Mouse (Mus musculus) embryonic fibroblast, embryonic 13.5 days (primary cell): ENCODE measurements at regions not wholly inside any gene's neighbourhood (a gene's known extent, or its start where the extent isn't known, plus 50 kb on each side); places are given as distances from the start of the nearest gene placed in this dataset.

Experiments used
- H3K27ac ChIP-seq: 2 replicates; pipeline ENCODE4 v1.5.1; 2012; ENCODE audit warnings: low read length, control low read depth, inconsistent platforms; ENCODE audit not compliant: insufficient read depth
- H3K4me1 ChIP-seq: 2 replicates; pipeline ENCODE4 v1.6.1; 2011; ENCODE audit warnings: low read length; ENCODE audit not compliant: control insufficient read depth, insufficient read depth
- H3K4me3 ChIP-seq: 2 replicates; pipeline ENCODE4 v1.5.1; 2011; ENCODE audit warnings: mild to moderate bottlenecking, control low read depth, low read length; ENCODE audit not compliant: insufficient read depth
- CTCF ChIP-seq: IDR thresholded peaks from 2 replicates; pipeline ENCODE4 v1.5.1; 2011; ENCODE audit warnings: mild to moderate bottlenecking, control low read depth, low read length, moderate library complexity, borderline replicate concordance; ENCODE audit not compliant: insufficient read depth
- POLR2A ChIP-seq: IDR thresholded peaks from 2 replicates; pipeline ENCODE4 v1.6.1; 2011; ENCODE audit warnings: low read depth, mild to moderate bottlenecking, control low read depth, low read length, moderate library complexity

DNA sequence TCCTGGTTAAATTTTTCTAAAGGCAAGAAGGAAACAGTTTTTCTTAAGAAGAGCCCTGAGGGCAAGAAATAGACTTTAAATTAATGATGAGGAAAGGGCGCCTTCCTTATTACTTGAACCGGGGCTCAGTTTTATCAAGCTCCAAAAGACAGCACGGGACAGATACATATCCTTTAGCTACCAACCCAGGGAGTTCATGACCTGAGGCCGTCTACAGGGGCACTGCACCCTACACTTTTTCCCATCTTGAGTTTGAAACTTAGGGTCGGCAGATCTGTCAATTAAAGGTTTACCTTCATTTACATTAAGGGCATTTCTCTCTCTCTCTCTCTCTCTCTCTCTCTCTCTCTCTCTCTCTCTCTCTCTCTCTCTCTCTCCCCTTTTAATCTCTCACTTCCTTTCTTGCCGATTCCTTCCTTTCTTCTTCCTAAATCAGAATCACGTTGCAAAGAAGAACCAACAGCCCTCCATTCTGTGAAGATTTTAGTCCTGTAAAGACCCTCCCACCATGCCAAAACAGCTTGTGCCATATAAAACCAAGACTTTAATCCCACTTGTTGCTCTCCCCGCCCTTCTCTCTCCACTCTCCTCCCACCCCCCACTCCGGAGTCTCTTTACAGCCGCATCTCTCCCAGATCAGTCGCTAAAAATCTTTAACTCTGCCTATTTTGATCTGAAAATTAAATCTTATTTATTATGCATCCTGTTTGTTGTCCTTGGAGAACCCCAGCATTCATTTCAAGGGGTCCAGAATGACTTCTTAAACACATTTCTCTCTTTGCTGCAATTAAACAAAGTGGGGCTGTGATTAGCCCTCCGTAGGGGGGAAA, 185.5 kb upstream of the Sp8 start:
- no peak overlapping the region for H3K27ac ChIP-seq
- no peak overlapping the region for H3K4me3 ChIP-seq

GRCm38 (mm10) chr12:118659240-118660120, 186.6 kb upstream of the Sp8 start:
- Histone ChIP-seq H3K4me1 (peaks cover 3% of the 10 kb centered on the region; the same call in 1 of the 2 replicates), H3K27ac (no peak overlapping the region), H3K4me3 (no peak overlapping the region)
- TF ChIP-seq POLR2A, result no peak
- TF ChIP-seq CTCF, result no peak

More for the DNA sequence above, 185.5 kb upstream of the Sp8 start:
- peaks cover 3% of the 10 kb centered on the region; the same call in 1 of the 2 replicates for H3K4me1 ChIP-seq
- no peak for TF ChIP-seq CTCF
- TF ChIP-seq POLR2A, result no peak

GRCm38 (mm10) chr12:118650483-118651160, 195.5 kb upstream of the Sp8 start:
- Histone ChIP-seq H3K4me3 (no peak overlapping the region), H3K27ac (no peak overlapping the region), H3K4me1 (no peaks in the 10 kb centered on the region)
- no peak for TF ChIP-seq POLR2A
- TF ChIP-seq CTCF, result no peak

DNA sequence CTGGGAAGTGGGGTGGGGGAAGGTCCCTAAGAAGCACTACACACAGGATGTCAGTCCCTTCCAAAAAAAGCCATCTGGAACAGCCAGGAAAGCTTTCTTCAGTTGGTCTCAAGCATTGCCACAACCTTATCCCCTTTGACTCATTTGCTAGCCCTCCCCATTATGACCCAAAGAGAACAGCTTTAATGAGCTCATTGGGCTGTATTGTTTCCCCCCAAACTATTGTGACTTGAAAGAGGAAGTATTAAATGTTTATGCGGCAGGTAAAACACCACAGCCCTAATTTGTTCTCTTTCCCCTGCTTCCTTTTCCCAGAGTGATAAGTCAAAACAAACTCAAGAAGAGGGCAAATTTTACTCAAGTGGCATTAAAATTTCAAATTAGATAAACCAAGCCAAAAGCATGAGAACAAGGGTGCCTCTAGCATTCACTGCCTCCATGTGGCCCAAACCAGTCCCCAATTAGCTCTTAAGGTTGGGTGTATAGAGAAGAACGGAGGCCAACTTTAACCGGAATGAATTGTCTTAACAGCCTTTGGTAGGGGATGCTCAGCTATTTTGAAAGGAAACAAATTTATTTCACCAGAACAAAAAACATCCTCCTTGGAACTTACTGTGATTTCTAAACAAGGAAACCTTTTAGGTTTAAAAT, 196.7 kb upstream of the Sp8 start:
- Histone ChIP-seq H3K4me1 (no peaks in the 10 kb centered on the region), H3K4me3 (no peak overlapping the region), H3K27ac (no peak overlapping the region)
- no peak for TF ChIP-seq POLR2A

DNA sequence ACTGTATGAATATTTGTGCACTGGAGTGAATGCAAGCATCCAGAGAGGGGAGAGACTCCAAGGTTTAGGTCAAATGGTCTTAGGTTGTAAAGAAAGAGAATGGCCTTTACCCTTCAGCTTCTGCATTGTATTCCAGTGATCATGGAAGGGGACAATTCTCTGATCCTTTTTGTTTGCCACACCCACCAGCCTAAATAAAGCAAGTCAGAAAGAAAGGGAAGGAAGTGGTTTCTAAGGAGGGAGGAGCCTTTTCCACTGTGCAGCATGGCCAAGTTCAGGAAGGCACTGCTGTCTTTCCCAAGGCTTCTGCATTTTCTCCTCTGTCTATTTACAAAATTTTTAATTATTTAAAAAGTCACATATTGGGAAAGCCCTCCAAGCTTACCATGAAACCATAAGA, 197.5 kb upstream of the Sp8 start:
- TF ChIP-seq POLR2A (no peak), CTCF (no peak)
- Histone ChIP-seq H3K27ac (no peak overlapping the region), H3K4me1 (no peaks in the 10 kb centered on the region), H3K4me3 (no peak overlapping the region)

DNA sequence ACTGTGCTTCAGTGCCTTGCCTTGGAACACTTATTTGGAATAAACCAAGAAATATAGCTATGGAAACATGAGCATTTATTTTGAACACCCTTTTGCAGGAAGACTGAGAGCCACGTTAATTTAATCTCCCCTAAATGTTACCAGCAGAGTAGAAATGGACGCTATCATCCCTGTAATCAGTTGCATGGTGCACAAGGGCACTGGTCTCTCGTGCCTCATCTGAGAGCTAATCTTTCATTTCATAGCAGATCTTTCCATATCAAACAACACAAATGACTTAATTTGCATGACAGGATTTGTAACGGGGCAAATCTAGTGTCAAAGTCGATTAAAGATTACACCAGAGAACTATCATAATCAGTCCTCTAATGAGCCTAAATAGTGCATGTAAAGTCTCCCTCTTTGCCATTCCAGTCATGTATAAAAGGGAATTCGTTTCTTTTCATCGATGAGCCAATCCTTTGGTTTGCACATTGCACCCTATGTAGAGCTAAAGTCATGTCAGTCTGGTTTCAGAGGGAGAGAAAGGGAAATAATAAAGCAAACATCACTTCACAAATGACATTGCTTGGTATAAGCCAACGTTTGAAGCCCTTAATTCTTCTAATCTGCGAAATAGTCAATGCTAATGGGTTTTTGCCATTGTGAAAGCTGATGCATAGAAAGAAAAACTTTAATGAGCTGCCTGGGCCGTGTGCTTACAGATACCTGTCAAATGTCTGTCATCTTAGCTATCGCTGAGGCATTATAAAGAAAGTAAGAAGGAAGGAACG, 198.7 kb upstream of the Sp8 start:
- Histone ChIP-seq H3K4me1 (no peaks in the 10 kb centered on the region), H3K27ac (no peak overlapping the region), H3K4me3 (no peak overlapping the region)
- TF ChIP-seq CTCF (no peak), POLR2A (no peak)

GRCm38 (mm10) chr12:118640925-118641324, 205.2 kb upstream of the Sp8 start:
- TF ChIP-seq POLR2A (no peak), CTCF (no peak)
- H3K4me1 ChIP-seq, result no peaks in the 10 kb centered on the region
- H3K27ac ChIP-seq, result no peak overlapping the region
- no peak overlapping the region for H3K4me3 ChIP-seq

- TF ChIP-seq POLR2A (no peak), CTCF (no peak)
- H3K4me3 ChIP-seq, result no peak overlapping the region
- no peaks in the 10 kb centered on the region for H3K4me1 ChIP-seq
- H3K27ac ChIP-seq, result no peak overlapping the region
Measured at GRCm38 (mm10) chr12:118637214-118637613, 208.9 kb upstream of the Sp8 start.
